Mouse (Mus musculus): ENCODE data around the gene Rasgef1b.

Rasgef1b gene

GRCm38 (mm10) chr5:99390776-99391175, 338.1 kb downstream of the Rasgef1b start:
- DNase-seq: peak; percentile 53

- no peak for DNase-seq
Observed at GRCm38 (mm10) chr5:99390314-99390713, 338.6 kb downstream of the Rasgef1b start.

- no peak for DNase-seq
Observed at GRCm38 (mm10) chr5:99388585-99389250, 340.1 kb downstream of the Rasgef1b start.

GRCm38 (mm10) chr5:99388131-99388530, 340.7 kb downstream of the Rasgef1b start:
- DNase-seq: peak; percentile 30

GRCm38 (mm10) chr5:99387185-99387981, 341.5 kb downstream of the Rasgef1b start:
- DNase-seq: peak; percentile 59

GRCm38 (mm10) chr5:99386246-99386845, 342.5 kb downstream of the Rasgef1b start:
- peak; percentile 27 for DNase-seq

- DNase-seq: no peak
Observed at GRCm38 (mm10) chr5:99385737-99386136, 343.1 kb downstream of the Rasgef1b start.

GRCm38 (mm10) chr5:99385090-99385489, 343.8 kb downstream of the Rasgef1b start:
- no peak for DNase-seq

- no peak for DNase-seq
Observed at GRCm38 (mm10) chr5:99383783-99384281, 345.0 kb downstream of the Rasgef1b start.

- DNase-seq: no peak
Observed at GRCm38 (mm10) chr5:99382786-99383185, 346.1 kb downstream of the Rasgef1b start.

GRCm38 (mm10) chr5:99381639-99382038, 347.2 kb downstream of the Rasgef1b start:
- DNase-seq: no peak

- no peak for DNase-seq
Observed at GRCm38 (mm10) chr5:99380882-99381281, 348.0 kb downstream of the Rasgef1b start.

- peak; percentile 30 for DNase-seq
Observed at GRCm38 (mm10) chr5:99380166-99380565, 348.7 kb downstream of the Rasgef1b start.

GRCm38 (mm10) chr5:99378437-99379226, 350.2 kb downstream of the Rasgef1b start:
- DNase-seq: no peak

- no peak for DNase-seq
Observed at GRCm38 (mm10) chr5:99375725-99376124, 353.1 kb downstream of the Rasgef1b start.

GRCm38 (mm10) chr5:99374460-99374859, 354.4 kb downstream of the Rasgef1b start:
- DNase-seq: no peak

GRCm38 (mm10) chr5:99373570-99374151, 355.2 kb downstream of the Rasgef1b start:
- no peak for DNase-seq

GRCm38 (mm10) chr5:99370636-99371035, 358.2 kb downstream of the Rasgef1b start:
- no peak for DNase-seq

GRCm38 (mm10) chr5:99369256-99369655, 359.6 kb downstream of the Rasgef1b start:
- no peak for DNase-seq

GRCm38 (mm10) chr5:99368615-99369014, 360.2 kb downstream of the Rasgef1b start:
- no peak for DNase-seq

- no peak for DNase-seq
Observed at GRCm38 (mm10) chr5:99360531-99360930, 368.3 kb downstream of the Rasgef1b start.

- no peak for DNase-seq
Observed at GRCm38 (mm10) chr5:99359251-99359650, 369.6 kb downstream of the Rasgef1b start.
